Mouse (Mus musculus): ENCODE data around the gene Olfr209. TPM values are rescaled to one million over a fixed set of nuclear protein-coding genes. Genes with fewer than 3 reads are reported as not detected.

Gene Olfr209
- not detected in 2 replicates for polyA plus RNA-seq (2012; rRNA removed)

- Histone ChIP-seq H3K4me3 (ENCODE audit: insufficient read depth, low read length) (no peak within 1 kb of the TSS), H3K27ac (ENCODE audit: insufficient read depth, low read length) (no peak within 1 kb of the TSS), H3K4me1 (ENCODE audit: control insufficient read depth, insufficient read depth, low read length) (no peaks in the 10 kb centered on the region)
- TF ChIP-seq POLR2A (IDR thresholded peaks at IDR 0.05; ENCODE audit: extremely low read depth, insufficient read depth, low read length) (no peak), CTCF (IDR thresholded peaks at IDR 0.05; ENCODE audit: extremely low read depth, insufficient read depth, low read length) (no peak)
Measured at GRCm38 (mm10) chr16:59363893-59364292, at the start of gene Olfr209. Olfr209 (minus strand) TSS chr16:59363993.

- TF ChIP-seq CTCF (IDR thresholded peaks at IDR 0.05; ENCODE audit: extremely low read depth, insufficient read depth, low read length) (no peak), POLR2A (IDR thresholded peaks at IDR 0.05; ENCODE audit: extremely low read depth, insufficient read depth, low read length) (no peak)
- no peaks in the 10 kb centered on the region for H3K4me1 ChIP-seq (ENCODE audit: control insufficient read depth, insufficient read depth, low read length)
- H3K27ac ChIP-seq (ENCODE audit: insufficient read depth, low read length) = no peak overlapping the region
- H3K4me3 ChIP-seq (ENCODE audit: insufficient read depth, low read length) = no peak overlapping the region
Measured at GRCm38 (mm10) chr16:59413475-59413874, 49.7 kb upstream of the Olfr209 start.

GRCm38 (mm10) chr16:59409800-59410199, 46.0 kb upstream of the Olfr209 start:
- H3K4me3 ChIP-seq (ENCODE audit: insufficient read depth, low read length) = no peak overlapping the region
- H3K27ac ChIP-seq (ENCODE audit: insufficient read depth, low read length) = no peak overlapping the region
- TF ChIP-seq CTCF (IDR thresholded peaks at IDR 0.05; ENCODE audit: extremely low read depth, insufficient read depth, low read length) (no peak), POLR2A (IDR thresholded peaks at IDR 0.05; ENCODE audit: extremely low read depth, insufficient read depth, low read length) (no peak)
- no peaks in the 10 kb centered on the region for H3K4me1 ChIP-seq (ENCODE audit: control insufficient read depth, insufficient read depth, low read length)

GRCm38 (mm10) chr16:59409341-59409748, 45.6 kb upstream of the Olfr209 start:
- no peaks in the 10 kb centered on the region for H3K4me1 ChIP-seq (ENCODE audit: control insufficient read depth, insufficient read depth, low read length)
- no peak overlapping the region for H3K4me3 ChIP-seq (ENCODE audit: insufficient read depth, low read length)
- TF ChIP-seq POLR2A (IDR thresholded peaks at IDR 0.05; ENCODE audit: extremely low read depth, insufficient read depth, low read length) = no peak
- no peak overlapping the region for H3K27ac ChIP-seq (ENCODE audit: insufficient read depth, low read length)

- no peak within 1 kb of the TSS for H3K27ac ChIP-seq (ENCODE audit: insufficient read depth, low read length)
- no peaks in the 10 kb centered on the region for H3K4me1 ChIP-seq (ENCODE audit: control insufficient read depth, insufficient read depth, low read length)
- H3K4me3 ChIP-seq (ENCODE audit: insufficient read depth, low read length) = no peak within 1 kb of the TSS
- TF ChIP-seq POLR2A (IDR thresholded peaks at IDR 0.05; ENCODE audit: extremely low read depth, insufficient read depth, low read length) (no peak), CTCF (IDR thresholded peaks at IDR 0.05; ENCODE audit: extremely low read depth, insufficient read depth, low read length) (no peak)
Measured at GRCm38 (mm10) chr16:59407032-59407431, 43.2 kb upstream of the Olfr209 start, which contains the start of gene Gabrr3. Gabrr3 (plus strand) TSS chr16:59407332.

- H3K4me1 ChIP-seq (ENCODE audit: control insufficient read depth, insufficient read depth, low read length) = no peaks in the 10 kb centered on the region
- H3K4me3 ChIP-seq (ENCODE audit: insufficient read depth, low read length) = no peak overlapping the region
- H3K27ac ChIP-seq (ENCODE audit: insufficient read depth, low read length) = no peak overlapping the region
- TF ChIP-seq POLR2A (IDR thresholded peaks at IDR 0.05; ENCODE audit: extremely low read depth, insufficient read depth, low read length) = no peak
- TF ChIP-seq CTCF (IDR thresholded peaks at IDR 0.05; ENCODE audit: extremely low read depth, insufficient read depth, low read length) = no peak
Measured at GRCm38 (mm10) chr16:59404798-59405197, 41.0 kb upstream of the Olfr209 start.

- H3K4me3 ChIP-seq (ENCODE audit: insufficient read depth, low read length) = no peak overlapping the region
- H3K27ac ChIP-seq (ENCODE audit: insufficient read depth, low read length) = no peak overlapping the region
- peak; percentile 80 for TF ChIP-seq CTCF (IDR thresholded peaks at IDR 0.05; ENCODE audit: extremely low read depth, insufficient read depth, low read length)
- TF ChIP-seq POLR2A (IDR thresholded peaks at IDR 0.05; ENCODE audit: extremely low read depth, insufficient read depth, low read length) = no peak
- no peaks in the 10 kb centered on the region for H3K4me1 ChIP-seq (ENCODE audit: control insufficient read depth, insufficient read depth, low read length)
Measured at GRCm38 (mm10) chr16:59403684-59404083, 39.9 kb upstream of the Olfr209 start.

GRCm38 (mm10) chr16:59401985-59402384, 38.2 kb upstream of the Olfr209 start:
- Histone ChIP-seq H3K27ac (ENCODE audit: insufficient read depth, low read length) (no peak overlapping the region), H3K4me1 (ENCODE audit: control insufficient read depth, insufficient read depth, low read length) (no peaks in the 10 kb centered on the region), H3K4me3 (ENCODE audit: insufficient read depth, low read length) (no peak overlapping the region)
- no peak for TF ChIP-seq POLR2A (IDR thresholded peaks at IDR 0.05; ENCODE audit: extremely low read depth, insufficient read depth, low read length)
- TF ChIP-seq CTCF (IDR thresholded peaks at IDR 0.05; ENCODE audit: extremely low read depth, insufficient read depth, low read length) = no peak

GRCm38 (mm10) chr16:59401102-59401501, 37.3 kb upstream of the Olfr209 start:
- Histone ChIP-seq H3K4me3 (ENCODE audit: insufficient read depth, low read length) (no peak overlapping the region), H3K4me1 (ENCODE audit: control insufficient read depth, insufficient read depth, low read length) (no peaks in the 10 kb centered on the region), H3K27ac (ENCODE audit: insufficient read depth, low read length) (no peak overlapping the region)
- TF ChIP-seq POLR2A (IDR thresholded peaks at IDR 0.05; ENCODE audit: extremely low read depth, insufficient read depth, low read length) = no peak
- TF ChIP-seq CTCF (IDR thresholded peaks at IDR 0.05; ENCODE audit: extremely low read depth, insufficient read depth, low read length) = peak; percentile 19; the same call in 1 of the 2 replicates

- TF ChIP-seq POLR2A (IDR thresholded peaks at IDR 0.05; ENCODE audit: extremely low read depth, insufficient read depth, low read length) = no peak
- TF ChIP-seq CTCF (IDR thresholded peaks at IDR 0.05; ENCODE audit: extremely low read depth, insufficient read depth, low read length) = no peak
- H3K27ac ChIP-seq (ENCODE audit: insufficient read depth, low read length) = no peak overlapping the region
- no peak overlapping the region for H3K4me3 ChIP-seq (ENCODE audit: insufficient read depth, low read length)
- no peaks in the 10 kb centered on the region for H3K4me1 ChIP-seq (ENCODE audit: control insufficient read depth, insufficient read depth, low read length)
Measured at GRCm38 (mm10) chr16:59393300-59393699, 29.5 kb upstream of the Olfr209 start.
